Mouse (Mus musculus) urinary bladder, postnatal 14 days (tissue): ENCODE measurements at regions not wholly inside any gene's neighbourhood (a gene's known extent, or its start where the extent isn't known, plus 50 kb on each side); places are given as distances from the start of the nearest gene placed in this dataset.

Experiments used
- DNase-seq: peaks from one replicate; pipeline ENCODE4 v3.0.0; 2021; ENCODE audit warnings: low spot score

DNA sequence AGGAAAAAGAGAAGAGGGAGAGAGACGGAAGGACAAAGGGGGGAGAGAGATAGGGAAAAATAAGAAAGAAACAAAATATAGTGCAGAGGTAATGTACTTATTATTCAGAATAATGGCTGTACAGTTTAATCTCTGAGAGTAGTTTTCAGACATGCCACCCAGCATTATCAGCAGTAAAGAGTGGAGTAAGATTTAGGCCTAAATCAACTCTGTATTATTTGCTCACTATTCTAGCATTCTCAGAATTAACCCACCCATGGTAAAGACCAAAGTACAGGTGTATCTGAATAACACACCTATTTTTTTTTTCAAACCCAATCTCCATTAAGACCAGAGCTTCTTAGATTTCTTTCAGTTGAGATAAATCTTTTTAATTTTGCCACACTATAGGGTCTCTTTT, 177.7 kb upstream of the Gm11114 start:
- DNase-seq = no peak

DNA sequence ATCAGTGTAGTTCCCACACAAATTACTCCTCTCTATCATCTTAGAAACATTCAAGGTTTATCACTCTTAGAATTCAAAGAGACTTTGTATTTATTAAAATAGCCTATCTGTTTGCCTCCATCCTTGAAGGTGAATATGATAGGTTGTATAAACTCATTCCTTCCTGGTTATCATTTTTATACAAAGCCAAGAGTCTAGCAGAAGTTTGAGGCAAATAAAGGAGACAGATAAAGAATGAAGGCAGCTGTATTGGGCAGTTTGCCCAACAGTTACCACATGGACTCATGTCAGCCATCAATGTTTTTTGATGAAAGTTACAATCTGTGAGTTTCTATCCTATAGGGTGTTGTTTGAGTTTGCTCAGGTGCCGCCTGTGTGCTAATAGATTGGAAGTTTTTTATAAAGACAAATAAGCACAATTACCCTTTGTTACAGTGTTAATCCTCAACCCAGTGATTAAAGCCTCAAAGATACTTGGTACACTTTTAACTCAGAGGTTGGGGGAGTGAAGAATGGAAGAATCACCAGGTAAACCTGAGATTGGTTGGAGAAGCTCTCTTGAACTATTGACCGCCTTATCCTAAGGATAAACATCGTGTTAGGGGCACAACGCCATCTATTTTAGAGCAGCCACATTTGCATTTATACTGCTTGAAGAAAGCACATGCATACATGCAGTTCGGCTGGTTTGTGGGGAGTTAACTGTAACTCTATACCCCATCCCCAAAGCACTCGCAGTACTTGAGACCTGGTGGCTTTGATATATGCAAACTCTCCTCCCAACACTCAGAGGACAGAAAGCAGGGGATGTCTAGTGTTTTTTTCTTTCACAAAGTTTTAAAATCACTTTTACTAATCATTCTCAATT, 175.6 kb upstream of the Gm11114 start:
- DNase-seq = no peak

DNA sequence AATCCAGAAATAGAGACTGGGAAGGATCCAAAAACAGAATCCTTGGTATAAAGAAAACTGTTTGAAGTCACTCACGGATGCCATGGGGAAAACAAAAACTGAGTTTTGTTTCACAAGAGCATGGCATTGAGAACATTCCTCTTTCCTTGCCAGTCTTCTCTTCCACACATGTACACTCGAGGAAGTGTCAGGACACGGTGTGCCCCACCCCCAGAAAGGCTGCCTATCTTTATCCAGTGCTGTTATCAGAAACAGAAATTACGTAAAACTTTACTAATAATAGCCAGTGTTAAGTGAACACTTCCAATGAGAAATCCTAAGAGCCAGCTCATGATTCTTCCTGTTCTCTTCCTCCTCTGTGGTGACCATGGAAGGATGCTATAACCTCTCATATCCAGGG, 172.7 kb upstream of the Gm11114 start:
- DNase-seq = no peak

DNA sequence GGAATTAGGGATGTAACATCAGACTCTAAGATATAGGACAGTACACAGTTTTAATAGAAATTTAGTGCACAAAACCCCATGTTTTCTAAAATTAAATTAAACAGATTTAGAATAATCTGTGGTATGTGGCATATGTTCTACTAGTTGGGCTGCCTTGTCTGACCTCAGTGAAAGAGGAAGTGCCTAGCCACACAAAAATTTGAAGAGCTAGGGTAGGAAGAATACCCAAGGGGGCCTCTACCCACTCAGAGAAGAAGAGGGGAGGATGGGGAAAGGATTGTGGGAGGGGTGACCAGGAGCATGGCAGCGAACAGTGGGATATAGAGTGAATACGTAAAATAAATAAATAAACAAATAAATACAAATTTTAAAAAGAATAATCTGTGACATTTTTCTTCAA, 168.2 kb upstream of the Gm11114 start:
- no peak for DNase-seq

DNA sequence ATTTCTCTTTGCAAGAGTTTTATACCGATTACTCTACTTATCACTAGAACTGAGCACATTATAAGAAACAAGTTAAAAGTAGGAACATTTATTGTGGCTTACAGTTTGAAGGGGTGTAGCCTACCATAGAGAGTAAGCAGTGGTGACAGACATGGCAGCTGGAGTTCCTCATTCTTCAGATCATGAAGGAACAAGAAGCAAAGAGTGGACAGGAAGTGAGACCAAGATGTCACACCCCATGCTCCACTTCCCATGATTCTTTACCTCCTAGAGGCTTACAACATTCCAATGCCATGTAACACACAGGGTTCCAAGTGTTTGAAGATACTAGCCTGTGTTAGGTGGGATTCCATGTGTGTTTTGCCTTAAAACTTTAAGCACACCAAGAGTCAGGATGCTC, 146.9 kb upstream of the Gm11114 start:
- no peak for DNase-seq

DNA sequence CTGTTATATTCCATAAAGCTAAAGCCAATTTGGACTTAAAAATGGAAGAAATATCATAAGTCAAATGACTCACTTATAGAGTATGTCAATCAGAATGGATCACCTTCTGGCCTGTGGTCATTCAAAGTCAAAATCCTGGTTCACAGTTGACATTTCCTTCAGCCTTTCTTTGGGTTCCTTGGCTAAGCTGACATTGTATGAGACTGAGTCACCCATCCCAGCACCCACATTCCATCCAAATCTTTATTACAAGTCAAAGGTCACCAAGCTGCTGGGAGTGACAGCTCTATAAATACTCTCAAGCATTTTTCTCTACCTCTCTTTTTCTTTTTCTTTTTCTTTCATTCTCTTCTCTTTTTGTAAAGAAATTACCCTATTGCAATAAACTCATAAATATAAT, 145.3 kb upstream of the Gm11114 start:
- DNase-seq = no peak

DNA sequence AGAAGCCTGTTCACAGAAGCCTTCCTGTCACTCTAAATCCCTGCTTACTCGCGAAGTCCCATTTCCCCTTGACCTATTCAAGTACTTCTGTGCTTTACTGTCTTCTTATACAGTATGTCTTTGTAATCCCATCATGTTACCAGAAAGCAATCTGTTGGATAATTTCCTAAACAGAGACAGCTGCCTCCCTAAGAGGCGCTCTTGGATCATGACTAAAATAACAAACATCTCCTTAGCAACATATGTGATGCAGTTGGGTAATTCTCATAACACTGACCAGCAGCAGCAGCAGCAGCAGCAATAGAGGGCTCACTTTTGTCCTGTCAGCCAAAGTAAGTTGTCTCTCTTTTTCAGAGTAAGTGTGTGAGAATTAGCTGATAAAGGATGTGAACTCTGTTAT, 138.1 kb upstream of the Gm11114 start:
- DNase-seq = no peak

DNA sequence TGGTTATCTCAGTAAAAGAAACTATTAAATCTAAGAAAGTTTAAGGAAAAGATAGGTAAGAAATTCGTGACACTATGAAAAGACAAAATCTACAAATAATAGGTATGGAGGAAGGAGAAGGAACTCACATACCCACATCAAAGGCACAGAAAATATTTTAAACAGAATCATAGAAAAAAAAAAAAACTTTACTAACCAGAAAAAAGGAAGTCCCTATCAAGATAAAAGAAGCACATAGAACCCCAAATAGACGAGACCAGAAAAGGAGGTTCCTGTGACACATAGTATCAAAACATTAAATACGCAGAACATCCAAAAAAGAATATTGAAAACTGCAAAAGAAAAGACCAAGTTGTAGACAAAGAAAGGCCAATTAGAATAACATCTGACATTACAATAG, 111.4 kb upstream of the Gm11114 start:
- no peak for DNase-seq

DNA sequence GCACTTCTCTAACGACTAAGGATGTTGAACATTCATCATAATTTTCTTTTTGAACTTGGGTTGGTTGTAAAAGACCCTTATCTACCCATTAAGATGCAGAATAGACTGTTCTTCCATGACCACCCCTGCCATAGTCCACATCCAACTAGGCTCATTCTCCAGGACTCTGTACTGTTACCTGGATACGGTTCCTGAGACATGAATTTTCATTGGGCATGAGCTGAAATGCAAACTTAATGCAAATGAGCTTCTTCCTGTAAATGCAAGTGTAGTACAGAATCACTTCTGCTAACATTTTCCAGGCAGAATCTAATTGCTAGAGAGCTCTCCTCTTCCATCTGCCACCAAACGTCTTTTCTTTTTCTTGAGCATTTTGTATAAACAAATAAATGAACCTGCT, 87.7 kb upstream of the Gm11114 start:
- DNase-seq = no peak
